ENCODE assay signal across 8 mouse cellular contexts in genomic region chr7:81828681-81829378, GRCm38 (mm10). TPM values are rescaled to one million over a fixed set of nuclear protein-coding genes. Genes with fewer than 3 reads are reported as not detected.
DNase-seq lines count a peak whose midpoint lies in the region; ATAC-seq lines count a peak whose summit lies in the region.

No protein-coding gene starts in this region.

- H3K4me2 ChIP-seq in limb, embryonic 15.5 days = peak overlapping the region; percentile 53

- peak; percentile 59; the same call in 1 of the 2 replicates for ATAC-seq in limb, embryonic 15.5 days (ENCODE audit: insufficient number of reproducible peaks, low FRiP score, low TSS enrichment, low read depth)
- peak; percentile 15; the same call in 1 of the 2 replicates for ATAC-seq in monocyte, adult 5-6 weeks (replicated peaks; ENCODE audit: insufficient number of reproducible peaks, low FRiP score, low TSS enrichment, poor library complexity, severe bottlenecking)

- peak overlapping the region; percentile 85 for H3K4me3 ChIP-seq in limb, embryonic 15.5 days

- WGBS in limb, embryonic 15.5 days = under 1% methylated on average over 65 of the region's 91 CpGs

- peaks cover 37% of the 10 kb centered on the region for H3K4me1 ChIP-seq in limb, embryonic 15.5 days

- peak overlapping the region; percentile 96 for H3K27ac ChIP-seq in limb, embryonic 15.5 days

- H3K36me3 ChIP-seq in limb, embryonic 15.5 days = no peaks in the 10 kb centered on the region

- peak; percentile 41 for DNase-seq in 3T3-L1 (ENCODE audit: low read depth, low spot score)
- DNase-seq in adrenal gland, adult 8-10 months = peak; percentile 61
- peak; percentile 73 for DNase-seq in embryo, embryonic 9.5 days (ENCODE audit: extremely low spot score)
- peak; percentile 59 to 75 for DNase-seq in heart, adult 18-20 months
- peak; percentile 77 for DNase-seq in kidney, adult 18-20 months
- peak; percentile 58 to 83 for DNase-seq in spleen, postnatal 4 days (ENCODE audit: low spot score in 2 of 2)

- H3K9me3 ChIP-seq in limb, embryonic 15.5 days = no peaks in the 10 kb centered on the region

- H3K27me3 ChIP-seq in limb, embryonic 15.5 days = no peaks in the 10 kb centered on the region

- peak overlapping the region; percentile 70 for H3K9ac ChIP-seq in limb, embryonic 15.5 days

RNA-seq across cellular contexts. Expression of gene Btbd1, which starts 0.4 kb away (rescaled TPM):
- 100 to 1,000 TPM in 3 of 4 experiments, 10 to 100 TPM in 1; 97.3 to 112 (median 104) TPM for total RNA-seq in adrenal gland, adult 8-10 months (2022)
- 100 to 1,000 TPM; 134 to 141 TPM for total RNA-seq in heart, adult 18-20 months (2021)
- polyA plus RNA-seq in limb, embryonic 15.5 days (2015; fragmentation: Nextera tagmentation; extraction: Ambion mirVana) = 55.0 and 61.9 TPM in 2 replicates
- 91.7 to 129 TPM (median 116 TPM) in 3 replicates for total RNA-seq in monocyte, adult 5-6 weeks (2017)

RNA-seq across cellular contexts. Expression of gene Gm10160, which starts 26.8 kb away (rescaled TPM):
- total RNA-seq in adrenal gland, adult 8-10 months (2022) = not detected
- total RNA-seq in heart, adult 18-20 months (2021) = not detected
- polyA plus RNA-seq in limb, embryonic 15.5 days (2015; fragmentation: Nextera tagmentation; extraction: Ambion mirVana) = not detected in 2 replicates
- total RNA-seq in monocyte, adult 5-6 weeks (2017) = not detected in 3 replicates

RNA-seq across cellular contexts. Expression of gene Tm6sf1, which starts 30.0 kb away (rescaled TPM):
- total RNA-seq in adrenal gland, adult 8-10 months (2022) = 10 to 100 TPM; 12.8 to 21.0 (median 16.2) TPM
- 10 to 100 TPM; 10.7 to 12.3 TPM for total RNA-seq in heart, adult 18-20 months (2021)
- 16.6 and 30.3 TPM in 2 replicates for polyA plus RNA-seq in limb, embryonic 15.5 days (2015; fragmentation: Nextera tagmentation; extraction: Ambion mirVana)
- total RNA-seq in monocyte, adult 5-6 weeks (2017) = 211 to 356 TPM (median 215 TPM) in 3 replicates

RNA-seq across cellular contexts. Expression of gene 3110040N11Rik, which starts 39.6 kb away (rescaled TPM):
- 10 to 100 TPM; 42.5 to 46.9 (median 45.0) TPM for total RNA-seq in adrenal gland, adult 8-10 months (2022)
- total RNA-seq in heart, adult 18-20 months (2021) = 10 to 100 TPM; 27.6 to 32.3 TPM
- polyA plus RNA-seq in limb, embryonic 15.5 days (2015; fragmentation: Nextera tagmentation; extraction: Ambion mirVana) = 57.0 and 64.8 TPM in 2 replicates
- total RNA-seq in monocyte, adult 5-6 weeks (2017) = 24.4 to 67.1 TPM (median 60.9 TPM) in 3 replicates

Comparison
In these comparisons a context has a peak if more than half of its experiments do, and no peak if none do; other contexts are left out.
1. Peak in every context shown above with its lines: DNase-seq, ATAC-seq, H3K4me3 ChIP-seq and H3K27ac ChIP-seq.